Mouse (Mus musculus) inflammation-experienced regulatory T-cells, adult 6 months (primary cell): ENCODE results near the gene Fam196b. TPM values are rescaled to one million over a fixed set of nuclear protein-coding genes. Genes with fewer than 3 reads are reported as not detected.
A peak's percentile ranks its signal among the peaks of the same experiment; 100 is the strongest.

Experiments
- ATAC-seq: one replicate; pipeline ENCODE4 v1.8.0; 2017
- polyA plus RNA-seq, 3 experiments: library from polyadenylated mRNA; unstranded; fragments of 100-300 nt; shearing (Covaris generic); gene quantifications; one replicate each; pipeline ENCODE4 v1.2.1; 2017

The Fam196b gene
- polyA plus RNA-seq, 3 experiments from 2014 or later: 4.0 to 8.0 (median 6.3) TPM

DNA sequence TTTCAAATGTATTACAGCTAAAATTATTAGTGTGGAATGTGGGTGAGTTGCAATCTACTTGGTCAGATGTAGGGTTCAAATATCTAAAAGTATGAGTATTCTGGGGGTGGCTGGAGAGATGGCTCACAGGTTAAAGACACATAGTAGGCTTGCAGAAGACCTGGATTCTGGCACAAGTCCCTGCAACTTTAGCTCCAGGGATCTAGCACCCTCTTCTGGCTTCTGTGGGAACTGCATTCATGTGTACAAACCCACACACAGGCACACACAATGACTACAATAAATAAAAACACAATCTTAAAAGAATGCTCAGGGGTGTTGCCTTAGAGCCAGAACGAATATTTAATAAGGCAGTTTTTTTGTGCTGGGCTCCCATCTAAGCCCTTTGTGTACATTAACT, 23.3 kb downstream of the Fam196b start:
- ATAC-seq: no peak

- no peak for ATAC-seq
These were observed 25.1 kb downstream of the Fam196b start for GRCm38 (mm10) chr11:34339693-34340092.

DNA sequence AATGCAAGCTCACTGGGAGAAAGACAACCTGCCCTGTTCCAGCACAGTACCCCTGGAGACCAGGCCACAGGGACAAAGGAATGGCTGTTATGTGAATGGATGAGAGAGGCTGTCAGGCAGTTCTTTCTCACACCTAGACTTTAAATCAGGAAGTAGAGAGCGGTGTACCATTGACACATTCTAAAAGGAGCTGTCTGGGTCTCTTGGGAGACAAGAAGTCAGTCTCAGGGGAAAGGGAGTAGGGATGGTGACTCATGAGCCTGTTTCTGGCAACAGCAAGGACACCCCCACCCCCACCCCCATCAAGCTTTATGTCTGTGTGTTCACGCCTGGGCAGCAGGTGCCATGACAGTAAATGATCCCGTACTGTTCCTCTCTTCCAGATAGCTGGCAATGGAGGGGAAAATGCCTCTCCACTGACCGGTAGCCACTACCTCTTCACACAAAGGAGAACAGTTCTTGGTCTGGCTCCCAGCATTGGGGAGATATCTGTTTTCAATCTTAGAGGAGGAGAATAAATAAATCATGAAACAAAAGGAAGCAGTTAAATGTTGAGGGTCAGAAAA, 29.2 kb downstream of the Fam196b start:
- ATAC-seq: no peak

DNA sequence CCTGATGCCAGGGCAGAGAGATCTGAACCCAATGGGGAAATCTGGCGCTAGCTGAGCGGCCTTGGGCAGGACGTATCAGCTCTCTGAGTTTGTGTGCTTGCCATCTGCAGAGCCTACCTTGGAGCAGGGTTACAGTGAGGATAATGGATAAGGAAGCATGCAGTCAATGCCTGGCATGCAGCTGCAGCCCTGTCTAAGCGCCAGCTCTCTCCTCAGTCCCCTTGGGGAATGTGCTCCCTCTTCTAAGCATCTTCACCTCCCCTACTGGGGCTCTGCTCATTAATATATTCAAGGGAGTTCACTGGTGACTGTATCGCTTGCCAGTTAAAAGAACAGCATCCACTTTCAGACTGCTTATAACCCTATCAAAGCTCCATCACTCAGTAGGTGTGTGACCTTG, 29.7 kb downstream of the Fam196b start:
- no peak for ATAC-seq

DNA sequence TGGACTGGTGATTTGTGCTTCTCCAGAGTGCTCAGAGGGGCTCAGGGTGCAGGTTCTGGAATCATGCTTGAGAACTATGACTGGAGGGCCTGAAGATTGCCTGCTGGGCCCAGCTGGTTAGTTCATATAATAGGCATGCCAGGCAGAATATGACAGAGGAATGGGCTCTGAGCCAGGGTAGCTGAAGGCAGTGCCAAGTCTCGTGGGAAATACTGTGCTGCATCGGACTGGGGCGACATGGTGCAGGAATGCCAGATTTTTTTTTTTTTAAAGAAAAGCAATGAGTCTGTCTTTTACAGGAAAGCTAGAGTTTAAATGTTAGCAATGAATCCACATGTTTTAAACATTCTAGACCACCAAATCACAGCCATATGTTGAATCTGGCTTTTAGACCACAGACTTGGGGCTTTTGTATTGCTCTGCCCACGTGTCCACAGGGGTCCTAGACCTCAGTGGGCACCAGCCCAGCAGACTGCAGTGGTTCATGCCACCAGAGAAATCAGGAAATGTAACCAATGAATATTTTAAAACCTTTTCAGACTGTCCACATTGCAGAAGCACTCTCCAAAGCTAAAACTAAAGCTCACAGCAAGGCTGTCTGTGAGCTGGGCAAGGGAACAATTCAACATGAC, 33.8 kb downstream of the Fam196b start:
- ATAC-seq: no peak

GRCm38 (mm10) chr11:34349453-34350056, 34.9 kb downstream of the Fam196b start:
- no peak for ATAC-seq

DNA sequence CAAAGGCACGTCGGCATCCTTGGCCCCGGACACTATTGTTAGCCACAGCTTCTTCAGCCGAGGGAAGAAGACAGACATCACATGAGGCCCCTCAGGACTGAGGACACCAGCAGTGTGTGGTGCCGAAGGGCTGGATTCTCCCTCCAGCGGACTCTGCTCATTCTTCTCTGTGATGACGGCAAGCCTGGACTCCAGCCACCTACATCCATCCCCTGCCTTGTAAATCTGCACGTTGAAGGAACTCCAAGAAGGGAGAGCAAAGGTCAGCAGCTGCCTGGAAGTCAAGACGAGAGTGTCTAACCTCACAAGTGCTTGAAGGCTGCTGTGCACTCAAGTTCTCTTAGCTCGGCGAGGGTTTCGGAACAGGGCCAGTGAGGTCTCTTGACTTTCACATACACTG, 40.8 kb downstream of the Fam196b start:
- no peak for ATAC-seq

DNA sequence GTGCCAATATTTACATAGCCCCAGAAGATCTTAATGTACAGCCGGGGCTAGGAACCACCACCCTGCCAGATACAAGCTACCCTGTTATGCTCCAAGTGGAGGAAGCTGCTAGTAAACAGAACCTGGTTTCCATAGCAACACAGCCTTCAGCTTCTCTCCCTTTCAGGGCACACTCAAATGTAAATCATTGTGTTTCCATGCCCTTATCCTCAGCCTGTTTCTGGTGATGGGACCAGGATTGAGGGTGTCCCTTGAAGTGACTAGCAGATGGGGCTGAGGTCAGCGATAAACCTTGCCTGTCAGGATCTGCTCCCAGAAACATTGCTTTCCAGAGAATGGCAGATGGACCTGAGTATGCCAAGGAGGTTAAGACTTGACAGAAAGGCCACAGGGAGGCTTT, 41.5 kb downstream of the Fam196b start:
- no peak for ATAC-seq

DNA sequence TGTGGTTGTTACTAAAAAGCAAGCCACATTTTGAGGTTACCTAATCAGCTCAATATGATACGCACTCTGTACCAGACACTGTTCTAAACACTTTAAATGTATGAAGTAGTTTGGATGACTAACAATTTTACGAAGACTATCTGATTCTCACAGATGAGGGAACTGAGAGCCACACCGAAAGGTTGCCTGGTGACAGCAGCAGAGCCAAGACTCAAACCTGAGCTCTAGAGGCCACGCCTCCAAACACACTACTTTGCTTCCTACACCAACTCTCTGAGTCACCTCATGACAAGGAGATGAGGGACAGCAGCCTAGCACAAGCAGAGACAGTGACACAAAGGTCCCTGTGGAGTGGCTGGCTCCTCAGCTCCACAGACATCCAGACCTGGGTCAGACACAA, 57.6 kb downstream of the Fam196b start:
- no peak for ATAC-seq

GRCm38 (mm10) chr11:34375557-34375956, 60.9 kb downstream of the Fam196b start:
- ATAC-seq: no peak

DNA sequence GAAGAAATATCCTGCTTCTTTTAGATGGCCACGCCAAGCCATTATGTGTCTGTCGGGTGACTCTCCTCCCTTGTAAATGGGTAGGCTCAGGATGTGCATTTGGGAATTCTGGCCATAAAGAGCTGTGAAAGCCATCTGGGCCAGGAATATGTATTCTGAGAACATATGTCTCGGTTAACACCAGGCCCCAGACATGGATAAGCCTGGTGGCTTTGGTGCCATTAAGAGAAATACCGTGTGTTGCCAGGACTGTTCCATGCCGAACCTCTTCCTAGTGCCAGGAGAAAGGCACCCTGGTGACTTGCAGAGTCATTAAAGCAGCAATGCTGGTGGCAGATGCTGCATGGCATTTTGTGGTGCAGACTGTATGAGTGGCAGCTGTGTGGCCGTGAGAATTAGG, 63.0 kb downstream of the Fam196b start:
- ATAC-seq: no peak

DNA sequence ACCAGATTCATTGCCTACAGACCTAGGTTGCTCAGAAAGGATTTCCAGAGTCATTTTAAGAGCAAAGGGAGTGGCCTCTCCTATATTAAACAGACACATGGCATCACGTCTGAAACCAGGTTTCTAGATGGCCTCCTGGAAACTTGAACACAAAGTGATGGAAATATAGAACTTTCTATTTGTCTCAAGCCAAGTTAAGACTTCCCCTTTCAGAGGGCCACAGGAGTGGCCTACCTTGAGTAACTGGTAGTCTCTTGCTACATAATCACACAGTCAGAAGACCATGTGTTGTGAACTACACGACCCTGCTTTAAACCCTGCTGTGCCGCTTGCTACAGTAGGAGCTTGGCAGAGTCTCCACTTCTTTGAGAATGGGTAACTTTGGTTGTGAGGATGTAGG, 68.9 kb downstream of the Fam196b start:
- ATAC-seq: no peak

- ATAC-seq: no peak
These were observed 69.6 kb downstream of the Fam196b start for GRCm38 (mm10) chr11:34384178-34384577.

GRCm38 (mm10) chr11:34385001-34385688, 70.5 kb downstream of the Fam196b start:
- ATAC-seq: no peak

GRCm38 (mm10) chr11:34389261-34390116, 74.9 kb downstream of the Fam196b start:
- no peak for ATAC-seq

DNA sequence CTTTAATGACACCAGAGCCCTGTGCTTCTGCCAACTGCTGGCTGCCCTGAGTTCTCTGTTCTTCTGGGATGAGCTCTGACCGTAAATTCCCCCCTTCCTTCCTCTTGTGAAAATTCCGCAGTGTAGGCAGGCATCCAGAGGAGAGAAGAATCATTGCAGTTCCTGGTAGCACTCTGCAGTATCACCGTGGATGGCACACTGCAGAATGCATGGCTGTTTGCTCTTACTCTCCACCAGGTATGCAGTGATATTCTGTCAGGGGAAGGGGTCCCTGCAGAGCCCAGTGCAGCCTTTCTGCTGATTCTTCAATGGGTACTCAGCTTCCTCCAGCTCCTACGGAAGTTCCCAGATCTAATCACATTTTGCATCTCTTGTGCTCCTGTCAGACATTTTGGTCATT, 77.5 kb downstream of the Fam196b start:
- no peak for ATAC-seq

GRCm38 (mm10) chr11:34395802-34396201, 81.2 kb downstream of the Fam196b start:
- no peak for ATAC-seq

DNA sequence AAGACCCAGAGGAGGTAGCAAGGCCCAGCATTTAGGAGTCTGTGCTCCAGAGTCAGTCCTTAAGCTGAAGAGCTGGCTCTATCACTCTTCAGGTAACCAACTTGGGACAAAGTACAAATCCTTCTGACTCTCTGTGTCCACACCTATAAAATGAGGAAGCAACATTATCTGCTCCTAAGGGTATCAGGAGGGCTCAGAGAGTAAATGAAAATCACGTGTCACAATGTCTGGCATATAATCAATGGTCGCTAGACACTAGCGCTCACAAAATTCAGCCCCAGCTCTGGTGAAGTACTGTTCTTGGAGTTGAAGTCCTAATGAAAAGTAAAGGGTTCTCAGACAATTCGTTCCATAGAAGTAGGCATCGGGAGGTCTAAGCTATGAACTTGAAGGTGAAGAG, 83.0 kb downstream of the Fam196b start:
- ATAC-seq: no peak

DNA sequence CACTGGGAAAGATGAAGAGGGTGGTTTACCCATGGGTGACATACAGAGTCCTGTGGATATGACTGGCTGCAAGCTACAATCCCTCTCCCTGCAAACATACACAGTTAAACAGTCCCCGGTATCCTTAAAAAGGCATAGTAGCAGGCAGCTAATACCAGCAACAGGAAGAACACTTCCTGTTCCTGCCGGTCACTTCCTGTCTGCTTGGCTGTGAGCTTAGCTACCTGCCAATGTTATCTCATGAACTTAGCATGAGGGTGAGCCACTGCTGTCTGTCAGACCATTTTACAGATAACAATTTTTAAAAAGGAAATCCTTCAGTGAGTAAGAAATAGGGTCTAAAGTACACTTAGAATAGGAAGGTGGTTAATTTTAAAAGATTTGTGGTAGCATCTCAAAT, 83.9 kb downstream of the Fam196b start:
- peak; percentile 90 for ATAC-seq

- no peak for ATAC-seq
These were observed 86.7 kb downstream of the Fam196b start for GRCm38 (mm10) chr11:34401343-34401742.

GRCm38 (mm10) chr11:34405311-34405710, 90.7 kb downstream of the Fam196b start:
- peak; percentile 46 for ATAC-seq

DNA sequence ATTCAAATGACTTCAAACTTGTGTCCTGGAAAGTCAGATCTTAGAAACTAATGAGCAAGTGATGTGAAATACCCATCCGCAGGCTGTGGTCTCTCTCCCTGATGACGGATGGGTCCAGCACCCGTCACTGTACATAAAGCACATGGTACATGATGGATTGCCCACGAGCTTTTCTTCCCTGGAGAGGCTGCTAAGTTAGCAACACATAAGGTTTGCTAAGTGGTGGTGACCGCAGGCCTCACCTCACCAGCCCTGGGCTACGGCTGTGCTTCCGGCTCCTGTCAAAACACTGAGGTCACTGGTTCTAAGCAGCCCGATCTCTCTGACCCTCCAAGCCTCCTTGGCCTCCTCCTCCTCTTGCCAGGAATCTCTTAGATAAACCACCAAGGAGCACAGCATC, 91.7 kb downstream of the Fam196b start:
- no peak for ATAC-seq

DNA sequence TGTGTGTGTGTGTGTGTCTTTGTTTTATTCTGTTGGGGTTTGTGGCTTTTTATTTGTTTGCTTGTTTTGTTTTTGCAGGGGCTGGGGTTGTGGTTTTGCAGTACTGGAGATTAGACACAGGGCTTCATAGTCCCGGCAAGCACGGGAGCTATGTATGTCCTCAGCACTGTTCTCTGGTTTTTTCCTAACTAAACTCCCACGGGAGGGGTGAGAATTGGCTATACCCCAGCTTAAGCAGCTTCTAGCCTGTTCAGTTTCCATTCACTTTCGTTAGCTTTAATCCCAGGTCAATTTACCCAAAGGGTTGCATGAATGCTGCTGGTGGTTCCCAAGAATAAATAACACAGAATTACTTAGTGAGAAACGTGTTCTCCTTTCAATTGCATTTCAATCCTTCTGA, 92.2 kb downstream of the Fam196b start:
- no peak for ATAC-seq
